Mouse (Mus musculus): ENCODE data around the gene Pwwp2b.

Gene Pwwp2b

GRCm38 (mm10) chr7:139226416-139226815 lies 21.9 kb upstream of the Pwwp2b start:
- no peak for DNase-seq

GRCm38 (mm10) chr7:139228447-139229171 lies 19.7 kb upstream of the Pwwp2b start:
- DNase-seq, result no peak

- peak in 1 of 2 experiments; percentile 48 for DNase-seq
Observed at GRCm38 (mm10) chr7:139229837-139230236, 18.4 kb upstream of the Pwwp2b start.

GRCm38 (mm10) chr7:139230241-139230640 lies 18.0 kb upstream of the Pwwp2b start:
- DNase-seq, result no peak

GRCm38 (mm10) chr7:139233714-139234113 lies 14.6 kb upstream of the Pwwp2b start:
- peak; percentile 93 to 94 for DNase-seq

GRCm38 (mm10) chr7:139234426-139235188 lies 13.7 kb upstream of the Pwwp2b start:
- DNase-seq, result peak; percentile 36 to 43

GRCm38 (mm10) chr7:139235651-139236358 lies 12.5 kb upstream of the Pwwp2b start:
- no peak for DNase-seq

GRCm38 (mm10) chr7:139239432-139239831 lies 8.8 kb upstream of the Pwwp2b start:
- DNase-seq, result no peak

GRCm38 (mm10) chr7:139246086-139246485 lies 2.2 kb upstream of the Pwwp2b start:
- DNase-seq, result no peak

GRCm38 (mm10) chr7:139246931-139247880 lies 1.1 kb upstream of the Pwwp2b start:
- peak in 1 of 2 experiments; percentile 32 for DNase-seq

GRCm38 (mm10) chr7:139248615-139249405 lies 528 bp downstream of the Pwwp2b start:
- DNase-seq, result peak; percentile 47 to 49

GRCm38 (mm10) chr7:139249406-139250210 lies 1.3 kb downstream of the Pwwp2b start:
- DNase-seq, result no peak

- DNase-seq, result peak; percentile 33 to 54
Observed at GRCm38 (mm10) chr7:139251881-139252301, 3.6 kb downstream of the Pwwp2b start.

- DNase-seq, result no peak
Observed at GRCm38 (mm10) chr7:139252566-139252965, 4.3 kb downstream of the Pwwp2b start.

- DNase-seq, result no peak
Observed at GRCm38 (mm10) chr7:139252986-139253385, 4.7 kb downstream of the Pwwp2b start.

- DNase-seq, result no peak
Observed at GRCm38 (mm10) chr7:139253462-139253861, 5.2 kb downstream of the Pwwp2b start.

GRCm38 (mm10) chr7:139254626-139255025 lies 6.3 kb downstream of the Pwwp2b start:
- DNase-seq, result no peak

GRCm38 (mm10) chr7:139257752-139258542 lies 9.7 kb downstream of the Pwwp2b start:
- no peak for DNase-seq

- no peak for DNase-seq
Observed at GRCm38 (mm10) chr7:139264337-139264736, 16.1 kb downstream of the Pwwp2b start.

GRCm38 (mm10) chr7:139265634-139266033 lies 17.4 kb downstream of the Pwwp2b start:
- no peak for DNase-seq

All from cerebellum, postnatal 14 days (tissue).